Mouse (Mus musculus): ENCODE data around the gene Slc25a43. TPM values are rescaled to one million over a fixed set of nuclear protein-coding genes. Genes with fewer than 3 reads are reported as not detected.

The Slc25a43 gene
- polyA plus RNA-seq, 1 experiment from 2014 or later = 13.7 TPM

- WGBS = 38% methylated on average over 2 of the region's 2 CpGs
- Histone ChIP-seq H3K9me3 (ENCODE audit: control insufficient read depth) (no peaks in the 10 kb centered on the region), H3K4me3 (ENCODE audit: low read depth, low read length) (no peak overlapping the region), H3K4me2 (replicated peaks; ENCODE audit: low read depth) (no peak overlapping the region), H3K27me3 (replicated peaks; ENCODE audit: control insufficient read depth, insufficient read depth, low read length) (no peaks in the 10 kb centered on the region), H3K27ac (ENCODE audit: low read depth, low read length) (peak overlapping the region; percentile 77), H3K4me1 (replicated peaks; ENCODE audit: control insufficient read depth, insufficient read depth, low read length) (no peaks in the 10 kb centered on the region), H3K36me3 (ENCODE audit: control insufficient read depth, insufficient read depth) (no peaks in the 10 kb centered on the region), H3K9ac (ENCODE audit: low read depth, low read length) (no peak overlapping the region)
- peak; percentile 21; the same call in 1 of the 2 replicates for ATAC-seq
- no peak for TF ChIP-seq CTCF (IDR thresholded peaks at IDR 0.05; ENCODE audit: low read depth)
Measured at GRCm38 (mm10) chrX:36825032-36825431, 81.6 kb downstream of the Slc25a43 start.

Other genes with a start within 250 kb of the Slc25a43 start
- 230 and 233 TPM in 2 replicates for gene Pgrmc1, start 145.5 kb upstream of the Slc25a43 start, polyA plus RNA-seq (2015; fragmentation: Nextera tagmentation; extraction: Ambion mirVana)
- 3.4 and 3.6 TPM in 2 replicates for gene Akap17b, start 98.3 kb upstream of the Slc25a43 start, polyA plus RNA-seq (2015; fragmentation: Nextera tagmentation; extraction: Ambion mirVana)
- gene Slc25a5, start 52.0 kb downstream of the Slc25a43 start, polyA plus RNA-seq (2015; fragmentation: Nextera tagmentation; extraction: Ambion mirVana) = 1,696 and 1,837 TPM in 2 replicates
- gene Ube2a, start 130.2 kb downstream of the Slc25a43 start, polyA plus RNA-seq (2015; fragmentation: Nextera tagmentation; extraction: Ambion mirVana) = 153 and 168 TPM in 2 replicates
- gene C330007P06Rik, start 130.5 kb downstream of the Slc25a43 start, polyA plus RNA-seq (2015; fragmentation: Nextera tagmentation; extraction: Ambion mirVana) = 17.8 and 18.1 TPM in 2 replicates
- 1.4 TPM in 2 replicates for gene Nkrf, start 159.2 kb downstream of the Slc25a43 start, polyA plus RNA-seq (2015; fragmentation: Nextera tagmentation; extraction: Ambion mirVana)
- gene Sept6, start 248.1 kb downstream of the Slc25a43 start, polyA plus RNA-seq (2015; fragmentation: Nextera tagmentation; extraction: Ambion mirVana) = 5.7 and 6.6 TPM in 2 replicates